Mouse (Mus musculus) cortical plate, adult 2 months (tissue): Measurements from ENCODE around the gene Kansl1.

Experiments
- CTCF ChIP-seq: fragments of 200-500 bp; IDR thresholded peaks from 2 replicates; pipeline ENCODE4 v1.5.1; 2011; ENCODE audit warnings: mild to moderate bottlenecking, control low read depth, low read length; ENCODE audit not compliant: insufficient read depth; ENCODE audit errors: extremely low read depth
- POLR2A ChIP-seq: fragments of 200-500 bp; IDR thresholded peaks from 2 replicates; pipeline ENCODE4 v1.6.1; 2011; ENCODE audit warnings: mild to moderate bottlenecking, low read length, control low read depth; ENCODE audit not compliant: insufficient read depth; ENCODE audit errors: extremely low read depth

GRCm38 (mm10) chr11:104363823-104364600, 104.6 kb downstream of the Kansl1 start:
- no peak for TF ChIP-seq CTCF
- no peak for TF ChIP-seq POLR2A
